Mouse (Mus musculus) adrenal gland, adult 10 weeks (tissue): Measurements from ENCODE around the gene Fancd2os. TPM values are rescaled to one million over a fixed set of nuclear protein-coding genes. Genes with fewer than 3 reads are reported as not detected.

Source experiments
- polyA plus RNA-seq: library from polyadenylated mRNA; stranded (reverse); fragments of 350-450 nt; fragmentation: Illumina TruSeq; extraction: RNeasy Lipid Tissue Mini Kit (QIAGEN cat#74804); gene quantifications from one replicate; pipeline ENCODE4 v1.2.3, GENCODE M21; 2014; ENCODE audit warnings: low read depth, low replicate concordance

Gene Fancd2os
- polyA plus RNA-seq, result not detected

DNA sequence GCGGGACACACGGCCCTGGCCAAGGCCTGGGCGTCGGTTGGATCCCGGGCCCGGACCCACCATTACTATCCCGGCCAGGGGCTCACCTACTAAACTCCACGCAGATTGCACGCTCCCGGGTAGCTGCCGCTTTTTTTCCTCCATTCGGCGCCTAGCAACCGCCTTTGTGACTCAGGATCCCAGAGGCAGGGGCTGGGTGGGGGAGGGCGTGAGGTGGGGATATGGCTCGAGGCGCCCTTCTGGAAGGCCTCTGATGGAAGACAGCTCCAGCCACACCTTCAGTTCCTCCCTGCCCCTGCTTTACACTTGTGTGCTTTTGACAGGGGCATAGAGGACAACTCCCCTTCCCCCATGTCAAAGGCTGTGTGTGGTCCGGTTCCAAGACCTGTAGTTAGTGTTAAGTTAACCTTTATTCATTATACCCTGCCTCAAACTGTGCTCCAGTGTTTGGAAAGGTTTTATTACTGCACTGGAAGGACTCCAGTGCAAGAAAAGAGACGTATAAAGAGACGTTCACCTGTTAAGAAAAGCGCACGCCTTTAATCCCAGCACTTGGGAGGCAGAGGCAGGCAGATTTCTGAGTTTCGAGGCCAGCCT lies at the start of gene Fancd2os:
Gene Fancd2os, minus strand, starts transcription at position 173 of the 597 bp plus-strand sequence.

DNA sequence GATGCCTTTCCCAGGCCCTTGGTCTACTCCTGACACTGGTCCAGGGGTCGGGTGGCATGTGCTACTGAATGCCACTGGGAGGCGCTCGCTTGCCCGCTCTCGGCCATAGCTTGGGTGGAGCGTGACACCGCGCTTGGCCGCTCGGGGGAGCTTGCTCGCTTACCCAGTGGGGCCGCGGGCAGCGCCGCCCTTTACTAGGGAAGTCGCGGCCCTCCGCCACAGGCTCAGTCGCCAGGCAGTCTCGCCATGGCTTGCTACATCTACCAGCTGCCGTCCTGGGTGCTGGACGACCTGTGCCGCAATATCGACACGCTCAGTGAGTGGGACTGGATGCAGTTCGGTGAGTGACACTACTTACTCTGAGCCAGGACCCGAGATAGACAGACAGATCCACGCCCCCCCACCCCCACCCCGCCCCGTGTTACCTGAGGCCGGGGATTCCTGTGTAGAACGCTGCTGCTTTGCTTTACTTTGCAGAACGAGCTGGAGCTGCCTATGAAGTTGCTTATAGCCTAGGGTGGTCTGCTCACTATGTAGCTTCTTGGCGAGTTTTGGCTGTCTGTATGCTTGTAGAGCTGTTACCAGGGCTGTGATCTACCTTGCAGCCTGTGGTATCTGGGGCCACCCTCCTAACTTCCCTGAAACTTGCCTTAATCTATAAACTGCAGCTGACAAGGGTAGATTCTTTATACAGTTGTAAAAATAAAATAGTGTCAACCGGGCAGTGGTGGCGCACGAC lies 38.0 kb upstream of the Fancd2os start, which contains the start of gene Irak2:
Gene Irak2, plus strand, starts transcription at position 166 of the 739 bp plus-strand sequence.

DNA sequence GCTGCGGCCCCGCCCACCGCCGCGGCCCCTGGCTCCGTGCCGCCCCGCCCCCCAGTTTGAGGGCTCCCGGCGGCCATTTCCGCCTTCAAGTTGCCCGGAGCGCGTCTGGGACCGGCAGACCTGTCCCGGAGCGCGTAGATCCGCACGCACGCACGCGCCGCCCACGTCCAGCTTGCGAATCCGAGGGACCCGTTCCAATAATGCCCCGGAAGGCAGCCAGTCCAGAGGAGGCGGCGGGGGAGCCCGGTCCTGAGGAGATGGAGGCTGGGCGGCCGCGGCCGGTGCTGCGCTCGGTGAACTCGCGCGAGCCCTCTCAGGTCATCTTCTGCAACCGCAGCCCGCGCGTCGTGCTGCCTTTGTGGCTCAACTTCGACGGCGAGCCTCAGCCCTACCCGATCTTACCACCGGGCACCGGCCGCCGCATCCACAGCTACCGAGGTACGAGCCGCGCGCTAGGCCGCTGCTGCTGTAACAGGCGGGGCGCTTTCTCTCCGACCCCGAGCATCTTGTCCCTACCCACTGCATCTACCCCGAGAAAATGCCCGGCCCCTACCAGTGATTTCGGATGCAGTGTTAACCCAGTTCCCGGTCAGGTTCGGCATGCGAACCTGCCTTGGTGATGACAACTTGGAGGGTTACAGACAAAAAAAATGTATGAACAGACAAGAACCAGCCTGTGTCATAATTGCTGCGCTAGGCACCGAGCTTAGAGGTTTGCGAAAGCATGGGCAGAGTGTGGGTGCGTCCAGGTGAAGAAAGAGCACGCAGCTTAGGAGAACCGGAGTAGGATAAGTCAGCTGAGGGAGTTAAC lies 23.6 kb upstream of the Fancd2os start, which contains the start of gene Vhl:
Gene Vhl, plus strand, starts transcription at position 19 of the 811 bp plus-strand sequence.

DNA sequence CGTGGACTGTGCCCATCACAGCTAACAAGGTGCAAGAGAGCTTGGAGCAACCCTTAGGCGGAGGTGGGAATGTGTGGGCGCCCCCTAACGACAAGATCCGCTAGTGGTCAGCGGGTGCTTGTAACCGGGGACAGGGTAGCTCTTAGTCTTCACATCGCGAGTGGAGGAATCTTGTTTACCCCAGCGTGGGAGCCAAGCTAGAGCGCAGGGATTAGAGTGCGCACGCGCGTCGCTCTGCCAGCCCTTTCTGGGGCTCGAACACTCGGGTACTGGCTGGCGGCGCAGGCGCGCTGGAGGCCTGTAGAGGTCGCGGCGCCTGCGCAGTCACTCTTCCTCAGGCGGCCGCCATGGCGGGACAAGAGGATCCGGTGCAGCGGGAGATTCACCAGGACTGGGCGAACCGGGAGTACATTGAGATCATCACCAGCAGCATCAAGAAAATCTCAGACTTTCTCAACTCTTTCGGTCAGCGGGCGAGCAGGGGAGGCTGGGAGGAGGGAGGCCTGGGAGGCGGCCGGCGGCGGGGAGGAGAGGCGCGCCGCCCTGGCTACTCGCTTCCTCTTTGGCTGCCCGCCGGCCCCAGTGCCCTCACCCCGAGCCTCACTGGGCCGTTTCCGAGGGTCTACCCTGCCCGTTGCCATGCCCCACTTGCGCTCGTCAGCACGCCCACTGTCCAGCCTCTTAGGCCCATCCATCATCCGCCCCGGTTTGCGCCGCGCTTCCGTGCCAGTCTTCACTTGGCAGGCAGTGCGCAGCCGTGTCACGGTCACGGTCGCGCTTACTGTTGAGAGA lies 4.1 kb upstream of the Fancd2os start, which contains the start of gene Brk1:
Gene Brk1, plus strand, starts transcription at position 341 of the 792 bp plus-strand sequence.

Other genes with a start within 250 kb of the Fancd2os start
- gene Tada3, start 222.8 kb downstream of the Fancd2os start, polyA plus RNA-seq, result 2.0 TPM
- gene Arpc4, start 222.6 kb downstream of the Fancd2os start, polyA plus RNA-seq, result 86.1 TPM
- gene Ttll3, start 211.5 kb downstream of the Fancd2os start, polyA plus RNA-seq, result 0.58 TPM
- not detected for gene Rpusd3, start 181.4 kb downstream of the Fancd2os start, polyA plus RNA-seq
- 20.4 TPM for gene Cidec, start 165.0 kb downstream of the Fancd2os start, polyA plus RNA-seq
- 26.1 TPM for gene Jagn1, start 158.1 kb downstream of the Fancd2os start, polyA plus RNA-seq
- gene Il17re, start 142.2 kb downstream of the Fancd2os start, polyA plus RNA-seq, result not detected
- 0.99 TPM for gene Il17rc, start 129.3 kb downstream of the Fancd2os start, polyA plus RNA-seq
- 6.1 TPM for gene Creld1, start 117.4 kb downstream of the Fancd2os start, polyA plus RNA-seq
- not detected for gene Prrt3, start 98.8 kb downstream of the Fancd2os start, polyA plus RNA-seq
- 166 TPM for gene Emc3, start 69.1 kb downstream of the Fancd2os start, polyA plus RNA-seq
- 0.82 TPM for gene Fancd2, start 69.0 kb downstream of the Fancd2os start, polyA plus RNA-seq
- 81.6 TPM for gene Brk1, start 4.1 kb upstream of the Fancd2os start, polyA plus RNA-seq
- 38.0 TPM for gene Vhl, start 23.2 kb upstream of the Fancd2os start, polyA plus RNA-seq
- gene Irak2, start 37.8 kb upstream of the Fancd2os start, polyA plus RNA-seq, result 3.8 TPM
- 16.3 TPM for gene Tatdn2, start 96.3 kb upstream of the Fancd2os start, polyA plus RNA-seq
- not detected for gene Ghrl, start 119.2 kb upstream of the Fancd2os start, polyA plus RNA-seq
- 25.6 TPM for gene Sec13, start 140.0 kb upstream of the Fancd2os start, polyA plus RNA-seq